Mouse (Mus musculus): ENCODE measurements around the gene Ptar1. TPM values are rescaled to one million over a fixed set of nuclear protein-coding genes. Genes with fewer than 3 reads are reported as not detected.

Ptar1 gene
- polyA plus RNA-seq, 2 experiments, result 5.5 to 5.6 TPM

GRCm38 (mm10) chr19:23768864-23769263 lies 81.6 kb downstream of the Ptar1 start:
- Histone ChIP-seq H3K4me3 (replicated peaks; ENCODE audit: low read length) (no peak overlapping the region), H3K9me3 (ENCODE audit: control insufficient read depth, low read length) (no peaks in the 10 kb centered on the region), H3K9ac (ENCODE audit: low read depth, low read length, severe bottlenecking) (no peak overlapping the region), H3K27ac (replicated peaks; ENCODE audit: low read depth, low read length) (no peak overlapping the region), H3K36me3 (ENCODE audit: control insufficient read depth, insufficient read depth, low read length) (no peaks in the 10 kb centered on the region), H3K27me3 (ENCODE audit: control insufficient read depth, insufficient read depth, low read length) (no peaks in the 10 kb centered on the region), H3K4me1 (ENCODE audit: control insufficient read depth, insufficient read depth, low read length) (no peaks in the 10 kb centered on the region), H3K4me2 (replicated peaks; ENCODE audit: low read depth, low read length, severe bottlenecking) (no peak overlapping the region)
- no peak for DNase-seq (ENCODE audit: low spot score)
- 69% methylated on average over 5 of the region's 5 CpGs for WGBS
- TF ChIP-seq POLR2A (IDR thresholded peaks at IDR 0.05; ENCODE audit: borderline replicate concordance, extremely low read depth, insufficient read depth, insufficient read length), result no peak
- ATAC-seq (ENCODE audit: low FRiP score, low read depth), result no peak

- no peak for ATAC-seq (ENCODE audit: low FRiP score, low read depth)
- 68% methylated on average over 10 of the region's 10 CpGs for WGBS
Measured at GRCm38 (mm10) chr19:23770494-23771423, 83.5 kb downstream of the Ptar1 start.

GRCm38 (mm10) chr19:23771971-23772370 lies 84.7 kb downstream of the Ptar1 start:
- Histone ChIP-seq H3K27me3 (ENCODE audit: control insufficient read depth, insufficient read depth, low read length) (no peaks in the 10 kb centered on the region), H3K27ac (replicated peaks; ENCODE audit: low read depth, low read length) (no peak overlapping the region), H3K4me1 (ENCODE audit: control insufficient read depth, insufficient read depth, low read length) (no peaks in the 10 kb centered on the region), H3K36me3 (ENCODE audit: control insufficient read depth, insufficient read depth, low read length) (no peaks in the 10 kb centered on the region), H3K4me2 (replicated peaks; ENCODE audit: low read depth, low read length, severe bottlenecking) (no peak overlapping the region), H3K9ac (ENCODE audit: low read depth, low read length, severe bottlenecking) (no peak overlapping the region), H3K9me3 (ENCODE audit: control insufficient read depth, low read length) (no peaks in the 10 kb centered on the region), H3K4me3 (replicated peaks; ENCODE audit: low read length) (no peak overlapping the region)
- DNase-seq (ENCODE audit: low spot score), result no peak
- no peak for TF ChIP-seq POLR2A (IDR thresholded peaks at IDR 0.05; ENCODE audit: borderline replicate concordance, extremely low read depth, insufficient read depth, insufficient read length)
- no peak for ATAC-seq (ENCODE audit: low FRiP score, low read depth)
- 67% methylated on average over 7 of the region's 7 CpGs for WGBS

More at GRCm38 (mm10) chr19:23770494-23771423, 83.5 kb downstream of the Ptar1 start:
- no peaks in the 10 kb centered on the region for H3K4me1 ChIP-seq (ENCODE audit: control insufficient read depth, insufficient read depth, low read length)
- H3K9me3 ChIP-seq (ENCODE audit: control insufficient read depth, low read length), result no peaks in the 10 kb centered on the region
- no peak overlapping the region for H3K4me2 ChIP-seq (replicated peaks; ENCODE audit: low read depth, low read length, severe bottlenecking)
- H3K27ac ChIP-seq (replicated peaks; ENCODE audit: low read depth, low read length), result no peak overlapping the region
- no peak overlapping the region for H3K9ac ChIP-seq (ENCODE audit: low read depth, low read length, severe bottlenecking)
- H3K27me3 ChIP-seq (ENCODE audit: control insufficient read depth, insufficient read depth, low read length), result no peaks in the 10 kb centered on the region
- no peak overlapping the region for H3K4me3 ChIP-seq (replicated peaks; ENCODE audit: low read length)
- DNase-seq (ENCODE audit: low spot score), result no peak
- no peak for TF ChIP-seq POLR2A (IDR thresholded peaks at IDR 0.05; ENCODE audit: borderline replicate concordance, extremely low read depth, insufficient read depth, insufficient read length)
- H3K36me3 ChIP-seq (ENCODE audit: control insufficient read depth, insufficient read depth, low read length), result no peaks in the 10 kb centered on the region

- no peaks in the 10 kb centered on the region for H3K36me3 ChIP-seq (ENCODE audit: control insufficient read depth, insufficient read depth, low read length)
- DNase-seq (ENCODE audit: low spot score), result no peak
- no peak overlapping the region for H3K9ac ChIP-seq (ENCODE audit: low read depth, low read length, severe bottlenecking)
- H3K4me3 ChIP-seq (replicated peaks; ENCODE audit: low read length), result no peak overlapping the region
- H3K4me1 ChIP-seq (ENCODE audit: control insufficient read depth, insufficient read depth, low read length), result no peaks in the 10 kb centered on the region
- H3K9me3 ChIP-seq (ENCODE audit: control insufficient read depth, low read length), result no peaks in the 10 kb centered on the region
- 87% methylated on average over 6 of the region's 6 CpGs for WGBS
- no peak overlapping the region for H3K27ac ChIP-seq (replicated peaks; ENCODE audit: low read depth, low read length)
- no peak for ATAC-seq (ENCODE audit: low FRiP score, low read depth)
- no peak overlapping the region for H3K4me2 ChIP-seq (replicated peaks; ENCODE audit: low read depth, low read length, severe bottlenecking)
- no peaks in the 10 kb centered on the region for H3K27me3 ChIP-seq (ENCODE audit: control insufficient read depth, insufficient read depth, low read length)
- TF ChIP-seq POLR2A (IDR thresholded peaks at IDR 0.05; ENCODE audit: borderline replicate concordance, extremely low read depth, insufficient read depth, insufficient read length), result no peak
Measured at GRCm38 (mm10) chr19:23775356-23775755, 88.1 kb downstream of the Ptar1 start.

- TF ChIP-seq POLR2A (IDR thresholded peaks at IDR 0.05; ENCODE audit: borderline replicate concordance, extremely low read depth, insufficient read depth, insufficient read length), result no peak
- no peak overlapping the region for H3K4me3 ChIP-seq (replicated peaks; ENCODE audit: low read length)
- no peak overlapping the region for H3K4me2 ChIP-seq (replicated peaks; ENCODE audit: low read depth, low read length, severe bottlenecking)
- H3K9ac ChIP-seq (ENCODE audit: low read depth, low read length, severe bottlenecking), result no peak overlapping the region
- H3K27ac ChIP-seq (replicated peaks; ENCODE audit: low read depth, low read length), result no peak overlapping the region
- ATAC-seq (ENCODE audit: low FRiP score, low read depth) (no peak), DNase-seq (ENCODE audit: low spot score) (no peak)
- no peaks in the 10 kb centered on the region for H3K36me3 ChIP-seq (ENCODE audit: control insufficient read depth, insufficient read depth, low read length)
- H3K4me1 ChIP-seq (ENCODE audit: control insufficient read depth, insufficient read depth, low read length), result no peaks in the 10 kb centered on the region
- no peaks in the 10 kb centered on the region for H3K27me3 ChIP-seq (ENCODE audit: control insufficient read depth, insufficient read depth, low read length)
- H3K9me3 ChIP-seq (ENCODE audit: control insufficient read depth, low read length), result no peaks in the 10 kb centered on the region
Measured at GRCm38 (mm10) chr19:23779130-23779529, 91.9 kb downstream of the Ptar1 start.
